Mouse (Mus musculus): ENCODE data around the gene Il1rapl2. TPM values are rescaled to one million over a fixed set of nuclear protein-coding genes. Genes with fewer than 3 reads are reported as not detected.
A peak's percentile ranks its signal among the peaks of the same experiment; 100 is the strongest.
"Not testable (repeated sequence)": the region's sequence is repeated elsewhere in the genome, so short reads cannot be mapped to it uniquely, and the experiment has no call there.

The Il1rapl2 gene
- total RNA-seq, 2 experiments from 2014 or later: 2.3 to 2.7 TPM

GRCm38 (mm10) chrX:138104668-138105067 is 534.3 kb downstream of the Il1rapl2 start:
- no peak for DNase-seq (ENCODE audit: low spot score in 2 of 2)

DNA sequence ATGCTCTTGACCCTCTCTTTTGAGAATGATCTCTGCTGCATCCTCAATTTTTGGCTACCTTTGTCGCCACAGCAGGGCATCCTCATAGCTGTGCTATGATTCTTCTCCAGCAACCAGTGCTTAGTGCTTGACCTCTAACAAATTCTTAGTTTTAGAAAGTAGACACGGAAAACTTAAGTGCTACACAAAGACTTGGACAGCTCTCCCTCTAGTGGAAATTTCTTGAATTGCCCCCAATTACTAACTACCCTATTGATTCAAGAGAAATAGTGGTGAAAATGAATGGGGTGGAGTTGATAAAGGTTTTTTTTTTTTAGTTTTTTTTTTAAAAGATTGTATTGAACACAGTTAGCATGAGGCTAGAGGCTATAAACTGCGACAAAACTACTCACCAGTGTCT is 599.7 kb downstream of the Il1rapl2 start:
- peak in 1 of 2 experiments; percentile 29 for DNase-seq (ENCODE audit: low spot score in 2 of 2)

DNA sequence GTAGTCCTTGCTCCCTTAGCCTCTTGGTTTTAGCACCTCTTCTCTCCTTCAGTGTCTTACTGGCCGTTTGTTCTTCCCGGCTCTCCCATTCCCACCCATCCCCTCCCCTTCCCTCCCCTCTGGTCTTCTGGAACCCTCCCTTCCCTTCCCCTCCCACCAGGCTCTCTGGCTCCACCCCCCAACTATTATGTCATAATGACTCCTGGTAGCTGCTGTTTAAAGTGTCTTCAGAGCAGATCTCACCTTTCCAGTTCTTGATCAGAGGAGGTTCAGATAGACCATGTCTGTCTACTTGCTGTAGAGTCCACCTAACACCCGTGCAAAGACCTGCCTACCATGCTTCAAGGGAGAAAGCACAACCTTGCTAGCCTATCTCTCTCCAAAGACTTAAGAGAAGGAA is 639.1 kb downstream of the Il1rapl2 start, which contains the start of gene Tex13a:
Tex13a (minus strand) TSS at position 101 of the 400 bp plus-strand sequence.
- no peak for DNase-seq (ENCODE audit: low spot score in 2 of 2)

DNA sequence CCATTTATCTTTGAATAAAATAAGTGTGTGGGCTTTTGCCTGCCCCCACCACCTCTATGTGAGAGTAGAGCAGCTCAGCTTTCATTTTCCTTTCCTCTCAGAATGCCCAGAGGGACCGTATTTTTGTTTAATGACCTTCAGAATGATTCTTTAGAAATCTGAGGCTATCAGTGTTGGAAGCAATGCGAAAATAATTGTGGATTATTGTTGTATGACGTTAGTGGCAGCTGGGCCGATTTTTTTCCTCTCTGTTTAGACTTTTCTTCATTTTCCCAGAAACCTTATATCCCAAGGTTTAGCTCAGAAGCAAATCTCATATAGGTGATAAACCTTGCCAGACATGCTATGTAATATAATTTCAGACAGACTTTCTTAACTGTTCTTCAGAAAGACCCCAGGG is 664.2 kb downstream of the Il1rapl2 start:
- no peak for DNase-seq (ENCODE audit: low spot score in 2 of 2)

- not testable (repeated sequence) for DNase-seq (ENCODE audit: low spot score in 2 of 2)
Measured at GRCm38 (mm10) chrX:138348736-138349135, 778.3 kb downstream of the Il1rapl2 start.

- DNase-seq (ENCODE audit: low spot score in 2 of 2): no peak
Measured at GRCm38 (mm10) chrX:138433794-138434193, 863.4 kb downstream of the Il1rapl2 start.

GRCm38 (mm10) chrX:138437939-138438338 is 867.5 kb downstream of the Il1rapl2 start:
- DNase-seq (ENCODE audit: low spot score in 2 of 2): no peak

GRCm38 (mm10) chrX:138449856-138450255 is 879.4 kb downstream of the Il1rapl2 start:
- DNase-seq (ENCODE audit: low spot score in 2 of 2): no peak

DNA sequence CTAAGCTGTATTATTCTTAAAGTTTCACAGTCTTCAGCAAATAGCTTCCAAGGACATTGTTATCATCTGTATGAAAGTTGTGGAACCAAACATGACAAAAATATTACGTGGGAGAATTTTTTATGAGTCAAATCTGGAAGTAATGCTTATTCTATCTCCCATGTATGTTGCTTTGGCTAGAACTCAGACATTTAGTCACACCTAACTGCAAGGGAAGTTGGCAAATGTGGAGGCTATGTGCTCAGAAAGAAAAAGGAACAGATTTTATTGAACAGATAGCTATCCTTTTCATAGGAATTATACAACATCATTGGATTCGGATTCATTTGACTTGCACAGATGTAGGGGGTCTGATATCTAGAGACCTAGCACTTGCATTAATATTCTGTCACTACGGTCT is 908.1 kb downstream of the Il1rapl2 start:
- no peak for DNase-seq (ENCODE audit: low spot score in 2 of 2)

DNA sequence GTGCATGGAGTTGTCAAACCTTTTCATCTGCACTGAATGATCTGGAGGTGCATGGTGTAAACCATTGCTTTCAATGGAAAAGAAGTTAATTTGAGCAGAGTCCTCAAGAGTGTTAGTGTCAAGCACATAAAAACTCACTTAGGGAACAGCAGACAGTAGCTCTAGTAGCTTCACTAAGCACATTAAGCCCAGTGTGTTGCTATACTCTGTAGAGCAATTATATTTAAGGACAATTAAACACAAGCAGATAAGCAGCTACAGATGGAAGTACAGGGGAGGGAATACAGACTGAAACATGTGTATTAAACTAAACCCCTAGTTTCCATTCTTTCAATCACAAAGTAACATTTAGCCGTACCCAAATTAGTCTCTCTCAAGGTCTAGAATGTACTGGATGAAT is 930.1 kb downstream of the Il1rapl2 start:
- DNase-seq (ENCODE audit: low spot score in 2 of 2): no peak

GRCm38 (mm10) chrX:138505049-138505448 is 934.6 kb downstream of the Il1rapl2 start:
- DNase-seq (ENCODE audit: low spot score in 2 of 2): peak in 1 of 2 experiments; percentile 24

DNA sequence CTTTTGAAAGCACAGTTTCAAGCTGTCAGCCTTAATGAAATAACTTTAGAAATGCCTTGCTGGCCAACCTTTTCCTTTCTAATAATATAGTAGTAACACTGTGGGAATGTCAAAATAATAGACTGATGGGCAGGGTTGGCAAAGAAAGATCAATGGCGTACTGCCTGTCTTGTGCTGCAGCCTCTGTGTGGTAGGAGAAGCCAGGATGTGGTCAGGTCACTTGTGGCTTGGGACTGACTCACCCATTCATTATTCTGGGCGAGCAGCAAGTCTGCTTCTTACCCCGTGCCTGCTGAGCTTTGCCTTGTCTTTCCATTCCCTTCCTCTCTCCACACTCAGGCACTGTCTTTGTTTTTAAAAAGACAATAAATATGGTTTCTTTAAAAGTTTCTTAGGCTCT is 1049.7 kb downstream of the Il1rapl2 start:
- DNase-seq (ENCODE audit: low spot score in 2 of 2): no peak

DNA sequence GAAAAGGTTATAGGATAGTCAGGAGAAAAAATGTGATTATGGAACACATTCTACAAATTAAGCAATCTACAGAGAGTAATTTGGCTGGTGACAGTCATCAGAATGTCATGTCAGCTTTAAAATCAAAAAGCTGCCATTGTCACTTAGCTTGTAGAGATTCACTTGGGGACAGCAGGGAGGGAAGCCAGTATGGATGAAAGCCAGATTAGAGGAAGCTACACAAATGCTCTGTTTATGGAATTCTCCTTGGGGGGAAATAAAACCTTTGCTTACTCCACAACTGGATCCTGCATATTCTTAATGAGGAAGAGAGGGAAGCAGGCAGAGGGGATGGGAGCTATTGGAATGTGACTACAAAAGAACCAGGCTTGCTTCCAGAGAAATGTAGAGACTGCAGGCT is 1054.9 kb downstream of the Il1rapl2 start:
- peak in 1 of 2 experiments; percentile 1 for DNase-seq (ENCODE audit: low spot score in 2 of 2)

DNA sequence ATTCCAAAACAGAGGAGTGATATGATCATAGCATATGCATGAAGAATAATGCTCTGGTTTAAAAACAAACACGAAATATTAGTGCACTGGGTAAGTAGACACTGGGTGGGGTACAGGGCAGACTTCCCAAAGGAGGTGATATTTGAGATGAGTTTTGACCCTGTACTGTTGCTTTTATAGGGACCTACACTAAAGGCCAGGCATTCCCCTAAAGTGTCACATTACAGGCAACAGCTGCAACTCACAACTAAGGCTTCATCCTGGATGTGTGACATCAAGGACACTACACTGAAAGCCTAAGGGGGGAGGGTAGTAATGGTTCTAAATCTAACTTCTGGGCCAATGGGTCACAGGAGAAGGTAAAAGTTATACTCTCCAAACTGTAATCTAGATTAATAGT is 1152.0 kb downstream of the Il1rapl2 start:
- no peak for DNase-seq (ENCODE audit: low spot score in 2 of 2)

DNA sequence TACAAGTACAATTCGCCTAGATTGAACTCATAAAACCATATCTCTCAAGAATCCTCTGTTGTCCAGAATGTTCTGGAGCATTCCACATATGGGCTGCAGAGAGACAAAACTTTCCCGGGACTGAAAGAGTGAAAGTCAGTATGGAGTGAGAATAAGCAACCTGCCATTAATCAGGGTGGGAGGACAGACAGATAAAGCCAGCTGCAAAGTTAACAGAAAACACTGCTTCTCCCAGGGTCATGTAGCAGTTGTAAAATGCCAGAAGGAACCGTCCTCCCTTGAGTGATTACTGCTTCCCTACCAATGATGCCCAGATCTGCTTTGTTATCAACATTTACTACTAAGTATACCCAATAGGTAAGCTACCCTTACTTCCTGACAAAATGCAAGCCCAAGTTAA is 1230.5 kb downstream of the Il1rapl2 start:
- no peak for DNase-seq (ENCODE audit: low spot score in 2 of 2)

DNA sequence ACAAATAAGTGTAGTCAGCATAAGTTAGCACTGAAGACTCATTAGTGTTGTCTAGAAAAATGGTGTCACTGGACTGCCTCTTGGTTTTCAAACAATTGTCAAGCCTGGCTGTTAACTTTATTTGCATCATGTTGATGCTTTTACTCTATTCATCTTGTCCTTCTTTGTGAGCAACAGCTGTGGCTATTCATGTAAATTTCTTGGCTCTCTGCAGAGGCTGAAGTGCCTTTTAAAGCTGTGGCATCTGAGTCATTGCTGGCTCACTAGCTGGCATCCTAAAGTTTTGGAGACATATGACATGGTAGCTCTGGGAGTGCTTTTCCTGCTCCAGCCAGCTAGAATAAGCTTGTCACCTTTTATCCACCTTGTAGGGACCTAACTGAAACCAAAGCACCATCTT is 1261.5 kb downstream of the Il1rapl2 start:
- DNase-seq (ENCODE audit: low spot score in 2 of 2): no peak

GRCm38 (mm10) chrX:138833894-138834293 is 1263.5 kb downstream of the Il1rapl2 start:
- no peak for DNase-seq (ENCODE audit: low spot score in 2 of 2)

GRCm38 (mm10) chrX:138838381-138838780 is 1268.0 kb downstream of the Il1rapl2 start:
- no peak for DNase-seq (ENCODE audit: low spot score in 2 of 2)
